Mouse (Mus musculus): Measurements from ENCODE around the gene Urb2.
A peak's percentile ranks its signal among the peaks of the same experiment; 100 is the strongest.
"Not testable (repeated sequence)": the region's sequence is repeated elsewhere in the genome, so short reads cannot be mapped to it uniquely, and the experiment has no call there.

GRCm38 (mm10) chr8:124026265-124026664 is 5.0 kb downstream of the Urb2 start:
- TF ChIP-seq CTCF (IDR thresholded peaks at IDR 0.05; ENCODE audit: low read depth): peak; percentile 12; the same call in 1 of the 2 replicates
- not testable (repeated sequence) for TF ChIP-seq EP300 (IDR thresholded peaks at IDR 0.05; ENCODE audit: low read depth)
